Mouse (Mus musculus) cerebellum, adult (tissue): ENCODE measurements around the gene Krt78.
"Not testable (repeated sequence)": the region's sequence is repeated elsewhere in the genome, so short reads cannot be mapped to it uniquely, and the experiment has no call there.

Experiments
- ATAC-seq: cut with Nextera tagmentation; 2 replicates; pipeline ENCODE4 v1.9.2; 2017; ENCODE audit warnings: mild to moderate bottlenecking, moderate library complexity, mixed read lengths; ENCODE audit not compliant: insufficient number of reproducible peaks, low FRiP score, low TSS enrichment

The Krt78 gene

GRCm38 (mm10) chr15:101954187-101954586 is at the start of gene Krt78:
Krt78 (minus strand) TSS chr15:101954287.
- no peak for ATAC-seq

- no peak for ATAC-seq
Observed at GRCm38 (mm10) chr15:102003516-102003915, 49.4 kb upstream of the Krt78 start.

- ATAC-seq, result no peak; the same call in 1 of the 2 replicates
Observed at GRCm38 (mm10) chr15:102002646-102003488, 48.8 kb upstream of the Krt78 start.

- no peak for ATAC-seq
Observed at GRCm38 (mm10) chr15:101999676-102000335, 45.7 kb upstream of the Krt78 start.

DNA sequence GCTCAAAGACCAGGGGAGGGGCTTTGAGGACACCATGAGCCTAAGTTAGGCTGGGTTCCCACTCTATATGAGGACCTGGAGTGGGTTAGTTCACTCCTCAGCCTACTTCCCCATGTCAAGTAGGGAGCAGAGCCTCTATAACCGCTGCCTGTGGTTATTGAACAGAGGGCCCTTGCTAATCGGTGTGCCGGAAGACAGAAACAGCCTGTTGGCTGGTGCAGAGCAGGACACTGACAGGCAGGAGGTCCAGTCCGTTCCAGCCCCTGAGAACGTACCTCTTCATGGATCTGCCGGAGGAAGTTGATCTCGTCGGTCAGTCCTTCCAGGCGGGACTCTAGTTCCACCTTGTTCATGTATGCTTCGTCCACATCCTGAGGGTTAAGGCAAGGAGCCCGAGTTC is 45.1 kb upstream of the Krt78 start:
- no peak for ATAC-seq

DNA sequence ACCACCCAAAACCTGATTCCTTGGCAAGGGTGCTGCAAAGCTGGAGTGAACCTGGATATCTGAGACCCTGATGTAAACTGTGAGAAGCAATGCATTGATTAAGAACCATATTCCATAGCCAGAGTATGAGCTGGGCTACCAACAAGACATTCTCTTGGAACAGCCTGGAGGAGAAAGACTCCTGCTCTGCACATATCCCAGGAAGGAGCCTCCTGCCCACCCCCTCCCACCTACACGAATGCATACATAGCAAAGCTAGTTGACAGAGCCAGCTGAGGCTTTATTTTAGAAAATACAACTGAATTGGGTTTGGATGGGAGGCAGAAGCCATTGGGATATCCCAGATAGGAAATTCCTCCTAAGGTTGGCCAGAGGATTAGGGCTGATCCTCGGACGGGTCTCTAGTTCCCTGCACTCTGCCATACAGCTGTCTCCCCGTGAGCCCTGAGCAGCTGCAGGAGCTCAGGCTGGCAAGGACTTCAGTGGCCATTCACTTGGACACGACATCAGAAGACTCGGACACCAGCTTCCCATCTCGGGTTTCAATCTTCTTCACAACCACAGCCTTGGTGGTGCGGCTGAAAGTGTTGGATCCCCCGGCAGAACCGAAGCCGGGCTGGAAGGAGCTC is 42.5 kb upstream of the Krt78 start:
- not testable (repeated sequence) for ATAC-seq

GRCm38 (mm10) chr15:101995484-101996236 is 41.6 kb upstream of the Krt78 start:
- no peak for ATAC-seq

GRCm38 (mm10) chr15:101994365-101994764 is 40.3 kb upstream of the Krt78 start:
- no peak for ATAC-seq

GRCm38 (mm10) chr15:101990946-101991345 is 36.9 kb upstream of the Krt78 start:
- no peak for ATAC-seq

- ATAC-seq, result no peak
Observed at GRCm38 (mm10) chr15:101988714-101989113, 34.6 kb upstream of the Krt78 start.

DNA sequence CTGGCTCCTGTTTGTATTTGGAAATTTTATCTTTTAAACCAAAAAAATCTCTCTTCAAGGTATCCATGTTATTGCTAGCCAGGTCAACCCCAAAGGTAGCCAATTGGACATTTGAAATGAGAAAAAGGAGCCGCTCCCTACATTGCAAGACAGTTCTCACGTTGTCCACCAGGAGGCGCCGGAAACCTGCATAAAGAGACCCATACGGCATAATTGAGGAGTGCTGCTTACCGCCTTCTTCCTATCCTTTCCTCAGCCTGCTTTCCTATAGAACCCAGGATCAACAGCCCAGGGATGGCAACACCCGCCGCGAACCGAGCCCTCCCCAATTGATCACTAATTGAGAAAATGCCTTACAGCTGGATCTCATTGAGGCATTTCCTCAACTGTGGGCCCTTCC is 34.0 kb upstream of the Krt78 start:
- ATAC-seq, result 0 out of 2 replicates have a peak, but pooled peaks have one; percentile 59

DNA sequence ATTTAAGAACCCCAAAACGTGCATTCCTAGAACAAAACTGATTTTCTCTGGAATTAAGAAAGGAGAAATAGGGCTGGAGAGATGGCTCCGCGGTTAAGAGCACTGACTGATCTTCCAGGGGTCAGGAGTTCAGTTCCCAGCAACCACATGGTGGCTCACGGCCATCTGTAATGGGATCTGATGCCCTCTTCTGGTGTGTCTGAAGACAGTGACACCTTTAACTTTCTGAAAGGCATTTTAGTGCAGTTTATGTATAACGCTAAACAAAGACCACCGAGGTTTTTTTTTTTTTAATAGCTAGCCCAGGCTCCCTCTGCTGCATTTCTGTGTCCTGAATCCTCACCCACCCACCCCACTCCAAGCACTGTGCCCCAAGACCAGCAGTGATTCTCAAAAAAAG is 30.7 kb upstream of the Krt78 start:
- ATAC-seq, result no peak

DNA sequence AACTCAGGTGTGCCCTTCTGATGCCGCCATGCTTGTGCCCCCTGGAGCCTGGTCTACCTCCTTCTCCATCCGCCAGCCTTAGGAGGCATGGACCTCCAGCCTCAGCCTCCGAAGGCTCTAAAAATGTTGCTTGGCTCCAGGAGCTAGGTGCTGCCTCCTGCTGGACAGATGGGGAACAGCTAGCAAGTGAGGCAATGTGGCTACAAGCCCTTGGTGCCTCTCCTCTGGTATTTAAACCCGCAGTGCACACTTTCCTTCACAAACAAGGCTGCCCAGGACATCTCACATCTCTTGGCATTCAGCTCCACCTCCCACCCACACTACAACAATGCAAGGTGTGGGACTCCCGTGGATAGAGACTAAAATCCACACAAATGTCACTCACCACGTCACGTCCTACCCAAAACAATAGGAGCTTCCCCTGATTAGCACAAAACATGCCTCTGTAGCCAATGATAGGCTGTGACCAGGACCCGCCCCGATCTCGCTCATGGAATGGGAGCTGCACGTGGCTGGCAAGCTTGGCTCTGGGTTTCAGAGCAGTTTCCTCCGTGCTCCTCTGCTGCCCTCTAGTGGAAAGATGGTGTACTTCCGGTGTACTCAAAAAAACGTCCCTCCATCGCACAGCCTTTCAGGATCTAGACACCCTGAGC is 30.0 kb upstream of the Krt78 start:
- peak; percentile 62 for ATAC-seq

- no peak for ATAC-seq
Observed at GRCm38 (mm10) chr15:101983315-101983948, 29.3 kb upstream of the Krt78 start.

- ATAC-seq, result no peak
Observed at GRCm38 (mm10) chr15:101980849-101981248, 26.8 kb upstream of the Krt78 start.

DNA sequence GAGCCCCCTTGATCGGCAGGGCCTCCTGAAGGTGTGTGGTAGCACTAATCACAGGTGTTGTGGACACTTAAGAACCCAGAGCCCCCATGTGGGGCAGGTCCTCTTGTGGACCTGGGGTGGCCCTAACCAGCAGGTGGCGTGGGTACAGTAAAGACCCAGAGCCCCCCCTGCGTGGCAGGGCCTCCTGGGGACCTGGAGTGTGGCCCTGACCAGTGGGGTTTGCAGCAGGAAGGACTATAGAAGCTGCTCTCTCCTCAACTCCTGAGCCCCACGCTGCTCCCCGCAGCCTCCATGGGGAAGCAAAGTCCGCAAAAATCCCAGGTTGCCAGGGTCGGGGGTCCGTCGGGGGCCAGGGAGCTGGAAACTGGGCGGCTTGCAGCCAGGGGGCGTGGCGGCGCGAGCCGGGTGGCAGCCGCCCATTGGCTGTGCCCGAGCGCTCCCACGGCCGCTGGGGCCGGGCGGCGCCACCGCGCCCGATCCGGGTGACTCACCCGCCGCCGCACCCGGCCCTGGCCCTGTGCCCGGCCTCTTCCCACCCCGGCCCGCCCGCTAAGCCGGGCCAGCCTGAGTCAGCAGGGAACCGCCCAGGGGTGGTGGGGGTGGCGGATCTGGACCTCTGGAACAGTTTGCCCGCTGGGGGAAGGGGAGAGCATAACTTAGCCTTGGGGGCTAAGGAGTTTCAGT is 23.1 kb upstream of the Krt78 start:
- no peak for ATAC-seq

GRCm38 (mm10) chr15:101976641-101977040 is 22.6 kb upstream of the Krt78 start:
- ATAC-seq, result no peak

- ATAC-seq, result no peak
Observed at GRCm38 (mm10) chr15:101976023-101976422, 21.9 kb upstream of the Krt78 start.
